ENCODE assay signal across 9 mouse cellular contexts in genomic region chr8:26833297-26833696, GRCm38 (mm10).
DNase-seq lines count a peak whose midpoint lies in the region; ATAC-seq and TF ChIP-seq lines count a peak whose summit lies in the region.
"Had no signal": no experiment of that assay in that cellular context is flagged by ENCODE, and none has a peak within 500 bp of the region (broad histone marks: within the 10 kb centered on the region; RNA-seq: fewer than 3 reads in every experiment).

No protein-coding gene starts in this region.

- 31% methylated on average over 4 of the region's 4 CpGs for WGBS in kidney, adult 2 months
- 17% methylated on average over 4 of the region's 4 CpGs for WGBS in midbrain, embryonic 11.5 days

- no peaks in the 10 kb centered on the region for H3K9me3 ChIP-seq in midbrain, embryonic 11.5 days (ENCODE audit: control insufficient read depth, low read length)
- H3K9me3 ChIP-seq: limb, embryonic 15.5 days had no signal

- peak; percentile 93 for DNase-seq in adrenal gland, adult 2 months
- DNase-seq in embryo, embryonic 9.5 days (ENCODE audit: extremely low spot score) = peak; percentile 79
- peak; percentile 77 for DNase-seq in kidney, adult 2 months
- DNase-seq in midbrain, embryonic 11.5 days (ENCODE audit: low spot score, missing footprints) = no peak
- DNase-seq in gastrocnemius, adult 2 months = no peak

- TF ChIP-seq POLR2A in kidney, adult 2 months (IDR thresholded peaks at IDR 0.05; ENCODE audit: low read depth, low read length) = no peak

- H3K9ac ChIP-seq in midbrain, embryonic 11.5 days (ENCODE audit: low read length) = no peak overlapping the region
- H3K9ac ChIP-seq: limb, embryonic 15.5 days had no signal

- TF ChIP-seq CTCF in kidney, adult 2 months (conservative IDR thresholded peaks at IDR 0.05; ENCODE audit: insufficient read depth, insufficient read length, low read depth, low read length) = no peak
- no peak for TF ChIP-seq CTCF in gastrocnemius, adult 2 months (IDR thresholded peaks at IDR 0.05)

- no peaks in the 10 kb centered on the region for H3K27me3 ChIP-seq in kidney, adult 2 months (replicated peaks; ENCODE audit: control insufficient read depth, insufficient read depth, low read length)
- no peaks in the 10 kb centered on the region for H3K27me3 ChIP-seq in midbrain, embryonic 11.5 days (ENCODE audit: control insufficient read depth, insufficient read depth, low read length)

- peak; percentile 69; the same call in 1 of the 2 replicates for ATAC-seq in midbrain, embryonic 11.5 days (ENCODE audit: low FRiP score)
- no peak for ATAC-seq in monocyte, adult 5-6 weeks (replicated peaks; ENCODE audit: insufficient number of reproducible peaks, low FRiP score, low TSS enrichment, poor library complexity, severe bottlenecking)
- ATAC-seq in CD4-positive, CD25-positive, alpha-beta regulatory T cell, adult 4 months = no peak
- ATAC-seq in frontal cortex, adult (ENCODE audit: low TSS enrichment) = no peak

- no peak overlapping the region for H3K4me3 ChIP-seq in kidney, adult 2 months (ENCODE audit: insufficient read depth, low read depth, low read length)
- no peak overlapping the region for H3K4me3 ChIP-seq in midbrain, embryonic 11.5 days (ENCODE audit: low read depth, low read length)
- H3K4me3 ChIP-seq in gastrocnemius, adult 2 months = no peak overlapping the region
- H3K4me3 ChIP-seq: limb, embryonic 15.5 days had no signal

- no peaks in the 10 kb centered on the region for H3K4me1 ChIP-seq in kidney, adult 2 months (ENCODE audit: control insufficient read depth, insufficient read depth, low read length)
- no peaks in the 10 kb centered on the region for H3K4me1 ChIP-seq in midbrain, embryonic 11.5 days (ENCODE audit: control insufficient read depth, insufficient read depth, low read length)

- intact Hi-C loops in gastrocnemius, adult 2 months (cut with DNase I) = no loop called here

- no peak overlapping the region for H3K27ac ChIP-seq in kidney, adult 2 months (ENCODE audit: insufficient read depth, low read depth, low read length)
- H3K27ac ChIP-seq in midbrain, embryonic 11.5 days (ENCODE audit: low read depth, low read length) = no peak overlapping the region
- no peak overlapping the region for H3K27ac ChIP-seq in gastrocnemius, adult 2 months
- H3K27ac ChIP-seq: limb, embryonic 15.5 days had no signal

- H3K4me2 ChIP-seq in midbrain, embryonic 11.5 days = no peak overlapping the region
- H3K4me2 ChIP-seq: limb, embryonic 15.5 days had no signal

- no peaks in the 10 kb centered on the region for H3K36me3 ChIP-seq in kidney, adult 2 months (ENCODE audit: control insufficient read depth, insufficient read depth, low read length)
- no peaks in the 10 kb centered on the region for H3K36me3 ChIP-seq in midbrain, embryonic 11.5 days (ENCODE audit: control insufficient read depth, insufficient read depth, low read length)
- H3K36me3 ChIP-seq: limb, embryonic 15.5 days had no signal

Comparison
In these comparisons a context has a peak if more than half of its experiments do, and no peak if none do; other contexts are left out.
1. DNase-seq: peak in adrenal gland, adult 2 months (single experiment), embryo, embryonic 9.5 days (single experiment) and kidney, adult 2 months (single experiment); none in midbrain, embryonic 11.5 days (single experiment) and gastrocnemius, adult 2 months (single experiment).